Mouse (Mus musculus): ENCODE results near the gene L3mbtl4. TPM values are rescaled to one million over a fixed set of nuclear protein-coding genes. Genes with fewer than 3 reads are reported as not detected.

The L3mbtl4 gene
- total and polyA plus RNA-seq, 3 experiments: not detected

GRCm38 (mm10) chr17:68710701-68711100 is 437.1 kb downstream of the L3mbtl4 start:
- no peak overlapping the region for H3K4me3 ChIP-seq (replicated peaks in 1 of 3; ENCODE audit: low read depth in 2 of 3, low read length in 2 of 3, poor library complexity in 1 of 3)
- no peaks in the 10 kb centered on the region for H3K4me1 ChIP-seq (ENCODE audit: control insufficient read depth in 1 of 2, insufficient read depth in 2 of 2)
- no peaks in the 10 kb centered on the region for H3K36me3 ChIP-seq (replicated peaks in 1 of 2; ENCODE audit: control insufficient read depth in 1 of 2, insufficient read depth in 1 of 2, low read length in 1 of 2)
- H3K9me3 ChIP-seq (replicated peaks; ENCODE audit: low read length): peaks cover 63% of the 10 kb centered on the region
- dilution Hi-C loops (cut with MboI; ENCODE audit: extremely low pct_ligation_motif_present, extremely low pct_unique_long_range_greater_than_20kb, low sequenced_read_pairs): no loop called here
- in situ Hi-C loops (cut with MboI; ENCODE audit: low pct_ligation_motif_present, low pct_unique_long_range_greater_than_20kb, low sequenced_read_pairs): no loop called here
- H3K4me2 ChIP-seq (ENCODE audit: insufficient read depth, low read depth, poor library complexity, severe bottlenecking): no peak overlapping the region
- TF ChIP-seq ELF1 (IDR thresholded peaks at IDR 0.05; ENCODE audit: low read depth, low read length) (no peak), E2F4 (IDR thresholded peaks at IDR 0.05; ENCODE audit: insufficient replicate concordance, low read depth, low read length) (no peak), RCOR1 (conservative IDR thresholded peaks at IDR 0.05; ENCODE audit: low read depth, low read length) (no peak), RAD21 (IDR thresholded peaks at IDR 0.05; ENCODE audit: low read depth, low read length) (no peak), ZNF384 (IDR thresholded peaks at IDR 0.05; ENCODE audit: low read depth, low read length) (no peak), MXI1 (IDR thresholded peaks at IDR 0.05; ENCODE audit: low read depth, low read length) (no peak), UBTF (IDR thresholded peaks at IDR 0.05; ENCODE audit: low read depth, low read length) (no peak), POLR2AphosphoS2 (IDR thresholded peaks at IDR 0.05; ENCODE audit: low read depth, low read length) (no peak), PAX5 (IDR thresholded peaks at IDR 0.05; ENCODE audit: low read length) (no peak), MYC (IDR thresholded peaks at IDR 0.05; ENCODE audit: low read depth, low read length) (no peak)
- no peak overlapping the region for H3K27ac ChIP-seq (ENCODE audit: insufficient read depth, low read depth)
- H3K79me2 ChIP-seq (replicated peaks; ENCODE audit: control insufficient read depth, extremely low read depth, insufficient read depth, poor library complexity, severe bottlenecking): no peaks in the 10 kb centered on the region
- H3K9ac ChIP-seq (ENCODE audit: insufficient read depth, low read depth): no peak overlapping the region
- H3K27me3 ChIP-seq (replicated peaks): no peaks in the 10 kb centered on the region
- DNase-seq (ENCODE audit: extremely low read depth): no peak

GRCm38 (mm10) chr17:68711350-68711749 is 437.8 kb downstream of the L3mbtl4 start:
- H3K4me3 ChIP-seq (replicated peaks in 1 of 3; ENCODE audit: low read depth in 2 of 3, low read length in 2 of 3, poor library complexity in 1 of 3): no peak overlapping the region
- no peaks in the 10 kb centered on the region for H3K36me3 ChIP-seq (replicated peaks in 1 of 2; ENCODE audit: control insufficient read depth in 1 of 2, insufficient read depth in 1 of 2, low read length in 1 of 2)
- TF ChIP-seq MYC (IDR thresholded peaks at IDR 0.05; ENCODE audit: low read depth, low read length): no peak
- no peak for TF ChIP-seq MEF2A (IDR thresholded peaks at IDR 0.05; ENCODE audit: borderline replicate concordance, low read depth, low read length)
- no peak for TF ChIP-seq NRF1 (IDR thresholded peaks at IDR 0.05; ENCODE audit: low read depth, low read length)
- no peak for TF ChIP-seq HCFC1 (IDR thresholded peaks at IDR 0.05; ENCODE audit: low read depth, low read length)
- TF ChIP-seq USF2 (conservative IDR thresholded peaks at IDR 0.05; ENCODE audit: low read depth, low read length): no peak
- no peak for TF ChIP-seq SIN3A (IDR thresholded peaks at IDR 0.05; ENCODE audit: low read length)
- no peak for TF ChIP-seq PAX5 (IDR thresholded peaks at IDR 0.05; ENCODE audit: low read length)
- TF ChIP-seq CTCF (conservative IDR thresholded peaks at IDR 0.05 in 1 of 2, IDR thresholded peaks at IDR 0.05 in 1 of 2; ENCODE audit: low read depth in 2 of 2, low read length in 2 of 2): no peak
- no peak for TF ChIP-seq JUND (conservative IDR thresholded peaks at IDR 0.05; ENCODE audit: low read depth, low read length)
- H3K27ac ChIP-seq (ENCODE audit: insufficient read depth, low read depth): no peak overlapping the region
- H3K27me3 ChIP-seq (replicated peaks): no peaks in the 10 kb centered on the region
- H3K79me2 ChIP-seq (replicated peaks; ENCODE audit: control insufficient read depth, extremely low read depth, insufficient read depth, poor library complexity, severe bottlenecking): no peaks in the 10 kb centered on the region
- H3K9ac ChIP-seq (ENCODE audit: insufficient read depth, low read depth): no peak overlapping the region
- dilution Hi-C loops (cut with MboI; ENCODE audit: extremely low pct_ligation_motif_present, extremely low pct_unique_long_range_greater_than_20kb, low sequenced_read_pairs) (no loop called here), in situ Hi-C loops (cut with MboI; ENCODE audit: low pct_ligation_motif_present, low pct_unique_long_range_greater_than_20kb, low sequenced_read_pairs) (no loop called here)
- peaks cover 59% of the 10 kb centered on the region for H3K9me3 ChIP-seq (replicated peaks; ENCODE audit: low read length)
- H3K4me1 ChIP-seq (ENCODE audit: control insufficient read depth in 1 of 2, insufficient read depth in 2 of 2): no peaks in the 10 kb centered on the region
- H3K4me2 ChIP-seq (ENCODE audit: insufficient read depth, low read depth, poor library complexity, severe bottlenecking): no peak overlapping the region
- no peak for DNase-seq (ENCODE audit: extremely low read depth)
